Mouse (Mus musculus) forebrain, embryonic 16.5 days (tissue): ENCODE results near the gene Lypd3. TPM values are rescaled to one million over a fixed set of nuclear protein-coding genes. Genes with fewer than 3 reads are reported as not detected.

ENCODE experiments used
- ATAC-seq: fragments of 200-750 bp; cut with Nextera tagmentation; 2 replicates; pipeline ENCODE4 v1.8.0; 2017; ENCODE audit warnings: mild to moderate bottlenecking, moderate library complexity
- H3K27ac ChIP-seq: fragments of 300-500 bp; sonication (generic); 2 replicates; pipeline ENCODE4 v1.5.1; 2014; ENCODE audit warnings: low read length, control low read depth
- H3K27me3 ChIP-seq: fragments of 300-500 bp; sonication (generic); replicated peaks from 2 replicates; pipeline ENCODE4 v1.6.1; 2014; ENCODE audit warnings: low read length; ENCODE audit not compliant: control insufficient read depth, insufficient read depth
- H3K36me3 ChIP-seq: fragments of 300-500 bp; sonication (generic); 2 replicates; pipeline ENCODE4 v1.6.1; 2014; ENCODE audit not compliant: control insufficient read depth, insufficient read depth
- H3K4me1 ChIP-seq: fragments of 300-500 bp; sonication (generic); replicated peaks from 2 replicates; pipeline ENCODE4 v1.6.1; 2014; ENCODE audit warnings: low read length; ENCODE audit not compliant: control insufficient read depth, insufficient read depth
- H3K4me2 ChIP-seq: fragments of 300-500 bp; sonication (generic); 2 replicates; pipeline ENCODE4 v1.6.1; 2014; ENCODE audit warnings: mild to moderate bottlenecking, low read length, control low read depth
- H3K4me3 ChIP-seq: fragments of 300-500 bp; sonication (generic); replicated peaks from 2 replicates; pipeline ENCODE4 v1.5.1; 2014; ENCODE audit warnings: mild to moderate bottlenecking, low read length, control low read depth
- H3K9ac ChIP-seq: fragments of 300-500 bp; sonication (generic); replicated peaks from 2 replicates; pipeline ENCODE4 v1.6.1; 2014; ENCODE audit warnings: low read depth, low read length, control low read depth
- H3K9me3 ChIP-seq: fragments of 300-500 bp; sonication (generic); 2 replicates; pipeline ENCODE4 v1.6.1; 2016; ENCODE audit warnings: low read length; ENCODE audit not compliant: control insufficient read depth
- WGBS: fragments of 180-500 bp; shearing (Covaris S2); extraction: QIAGEN DNeasy Blood & Tissue Kit; methylation state at CpG from one replicate; pipeline ENCODE4 v1.1.7; 2014; 5-methylcytosine and 5-hydroxymethylcytosine counted together
- polyA plus RNA-seq: library from polyadenylated mRNA; unstranded; fragments of >200 nt; fragmentation: Nextera tagmentation; extraction: Ambion mirVana; gene quantifications from 2 replicates; pipeline ENCODE4 v1.2.1, GENCODE M21; 2015

Lypd3 gene
- polyA plus RNA-seq, 1 experiment from 2014 or later = 0.29 TPM

DNA sequence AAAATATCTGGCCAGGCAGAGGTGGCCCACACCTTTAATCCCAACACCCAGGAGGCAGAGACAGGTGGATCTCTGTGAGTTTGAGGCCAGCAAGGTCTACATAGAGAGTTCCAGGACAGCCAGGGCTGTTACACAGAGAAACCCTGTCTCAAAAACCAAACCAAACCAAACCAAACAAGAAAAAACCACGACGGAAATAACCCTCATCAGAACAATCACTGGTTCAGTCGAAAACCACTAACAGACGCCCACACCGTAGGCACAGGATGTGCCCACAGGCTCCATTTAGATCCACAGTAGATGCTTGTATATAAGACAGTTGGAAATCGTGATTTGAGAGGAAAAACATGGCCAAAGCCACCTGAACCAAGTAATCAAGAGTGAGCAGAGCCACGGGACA, 8.6 kb downstream of the Lypd3 start:
- H3K36me3 ChIP-seq = no peaks in the 10 kb centered on the region
- no peak overlapping the region for H3K4me2 ChIP-seq
- H3K4me3 ChIP-seq = no peak overlapping the region
- no peaks in the 10 kb centered on the region for H3K9me3 ChIP-seq
- no peak for ATAC-seq
- peaks cover 7% of the 10 kb centered on the region; the same call in 1 of the 2 replicates for H3K27me3 ChIP-seq
- H3K4me1 ChIP-seq = no peaks in the 10 kb centered on the region
- no peak overlapping the region for H3K9ac ChIP-seq
- WGBS = 76% methylated on average over 7 of the region's 7 CpGs
- H3K27ac ChIP-seq = no peak overlapping the region

DNA sequence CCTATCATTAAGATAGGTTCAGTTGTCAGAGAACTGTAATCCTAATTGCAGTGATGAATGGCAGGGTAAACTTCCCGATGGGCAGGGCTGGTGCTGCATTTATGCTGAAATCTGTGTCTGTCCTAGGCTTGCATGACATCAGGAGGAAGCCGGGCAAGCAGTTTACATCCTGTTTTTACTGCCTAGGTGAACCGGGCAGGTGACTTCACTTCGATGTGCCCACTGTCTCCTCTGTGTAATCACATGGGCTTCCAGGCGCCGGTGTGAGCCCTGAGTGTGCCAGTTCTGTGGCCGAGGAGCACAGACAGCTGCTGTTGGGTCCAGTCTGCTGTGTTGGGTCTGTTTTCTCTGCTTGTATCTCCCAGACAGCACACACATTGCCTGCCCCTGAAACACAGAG, 10.1 kb downstream of the Lypd3 start:
- H3K36me3 ChIP-seq = no peaks in the 10 kb centered on the region
- no peak overlapping the region for H3K27ac ChIP-seq
- no peaks in the 10 kb centered on the region for H3K27me3 ChIP-seq
- ATAC-seq = no peak
- WGBS = 81% methylated on average over 7 of the region's 7 CpGs
- H3K4me1 ChIP-seq = no peaks in the 10 kb centered on the region
- no peak overlapping the region for H3K4me3 ChIP-seq
- no peak overlapping the region for H3K4me2 ChIP-seq
- H3K9me3 ChIP-seq = no peaks in the 10 kb centered on the region
- no peak overlapping the region for H3K9ac ChIP-seq

DNA sequence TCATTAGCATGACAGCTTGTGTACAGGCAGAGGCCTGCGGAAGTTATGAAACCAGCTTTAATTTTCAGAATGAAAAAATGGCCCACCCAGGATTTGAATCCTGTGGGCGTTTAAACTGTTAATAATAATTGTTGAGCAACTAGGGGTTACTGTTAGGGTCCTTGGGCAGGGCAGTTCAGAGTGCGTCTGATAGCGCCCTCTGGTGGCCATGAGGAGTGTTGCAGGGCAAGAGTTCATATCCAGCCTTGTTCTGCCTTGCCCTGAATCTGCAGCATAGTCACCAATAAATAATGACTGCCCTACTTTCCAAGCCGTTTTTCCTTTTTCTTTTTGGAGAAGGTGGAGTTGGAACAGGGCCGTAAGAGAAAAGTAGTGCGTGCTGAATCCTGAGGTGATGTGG, 17.3 kb downstream of the Lypd3 start:
- Histone ChIP-seq H3K4me2 (no peak overlapping the region), H3K27me3 (no peaks in the 10 kb centered on the region), H3K27ac (no peak overlapping the region), H3K4me3 (no peak overlapping the region), H3K36me3 (no peaks in the 10 kb centered on the region), H3K9ac (no peak overlapping the region), H3K4me1 (no peaks in the 10 kb centered on the region), H3K9me3 (no peaks in the 10 kb centered on the region)
- ATAC-seq = no peak
- 23% methylated on average over 7 of the region's 7 CpGs for WGBS

DNA sequence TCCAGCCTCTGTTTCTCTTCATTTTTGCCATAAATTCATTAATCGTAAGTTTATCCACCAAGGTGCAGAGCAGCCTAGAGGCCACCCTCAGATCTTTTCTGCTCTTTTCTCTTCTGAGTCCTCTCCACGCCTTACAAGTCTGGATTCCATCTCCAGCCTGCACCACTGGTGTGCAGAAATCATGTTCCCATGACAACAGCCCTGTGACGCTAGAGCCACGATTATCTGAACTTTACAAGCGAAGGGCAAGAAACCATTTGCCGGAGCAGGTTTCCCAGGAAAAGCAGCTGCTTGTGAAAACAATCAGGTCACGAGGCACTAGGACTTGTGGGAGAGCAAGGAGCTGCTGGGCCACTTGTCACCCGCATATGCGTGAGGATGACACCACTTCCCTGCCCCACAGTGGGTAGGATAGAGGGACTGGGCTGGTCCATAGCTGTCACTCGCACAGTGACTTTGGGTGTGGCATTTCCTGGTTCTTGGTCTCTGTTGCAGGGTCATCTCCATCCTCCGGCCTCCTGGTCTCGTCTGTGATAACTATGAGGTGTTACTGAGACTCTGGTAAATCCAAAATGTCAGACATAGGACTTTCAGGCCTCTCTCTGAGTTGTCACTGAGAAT, 23.5 kb downstream of the Lypd3 start:
- no peaks in the 10 kb centered on the region for H3K4me1 ChIP-seq
- no peaks in the 10 kb centered on the region for H3K36me3 ChIP-seq
- 78% methylated on average over 12 of the region's 12 CpGs for WGBS
- no peak overlapping the region for H3K27ac ChIP-seq
- no peak for ATAC-seq
- H3K9ac ChIP-seq = no peak overlapping the region
- no peaks in the 10 kb centered on the region for H3K27me3 ChIP-seq
- no peak overlapping the region for H3K4me2 ChIP-seq
- no peaks in the 10 kb centered on the region for H3K9me3 ChIP-seq
- no peak overlapping the region for H3K4me3 ChIP-seq

DNA sequence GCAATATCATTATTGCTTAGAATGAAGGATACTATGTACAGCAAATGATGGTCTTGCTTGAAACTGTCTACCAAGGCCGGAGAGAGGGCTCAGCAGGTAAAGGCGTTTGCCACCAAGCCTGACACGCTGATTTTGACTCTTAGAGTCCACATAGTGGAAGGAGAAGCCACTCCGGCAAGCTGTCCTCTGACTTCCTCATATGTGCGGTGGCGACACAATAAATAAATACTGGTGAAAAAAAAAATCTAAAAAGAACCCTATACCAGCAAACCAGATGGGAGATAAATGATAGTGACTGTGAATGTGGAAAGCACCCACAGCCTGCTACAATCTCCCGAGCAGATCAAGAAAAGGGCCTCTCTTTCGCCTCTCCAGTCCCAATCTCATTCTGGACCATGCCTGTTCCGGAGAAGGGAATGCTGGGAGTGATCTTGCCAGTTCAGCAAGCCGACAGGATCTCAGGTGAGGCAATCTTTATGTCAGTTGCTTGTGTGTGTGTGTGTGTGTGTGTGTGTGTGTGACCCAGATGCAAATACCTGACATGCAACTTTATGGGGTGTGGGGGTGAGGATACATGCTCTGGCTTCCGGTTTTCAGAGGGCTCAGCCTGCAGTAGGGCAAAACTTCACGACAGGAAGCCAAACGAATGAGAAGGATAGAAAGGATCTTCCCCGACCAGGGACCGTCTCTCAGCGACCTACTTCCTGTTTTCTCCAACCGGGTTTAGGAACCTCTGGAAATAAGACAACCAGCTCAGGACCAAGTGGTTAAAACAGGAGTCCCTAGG, 25.0 kb downstream of the Lypd3 start:
- H3K4me3 ChIP-seq = no peak overlapping the region
- ATAC-seq = no peak
- WGBS = 77% methylated on average over 17 of the region's 17 CpGs
- no peak overlapping the region for H3K27ac ChIP-seq
- no peaks in the 10 kb centered on the region for H3K36me3 ChIP-seq
- H3K27me3 ChIP-seq = no peaks in the 10 kb centered on the region
- no peak overlapping the region for H3K9ac ChIP-seq
- H3K9me3 ChIP-seq = no peaks in the 10 kb centered on the region
- H3K4me2 ChIP-seq = no peak overlapping the region
- H3K4me1 ChIP-seq = no peaks in the 10 kb centered on the region

DNA sequence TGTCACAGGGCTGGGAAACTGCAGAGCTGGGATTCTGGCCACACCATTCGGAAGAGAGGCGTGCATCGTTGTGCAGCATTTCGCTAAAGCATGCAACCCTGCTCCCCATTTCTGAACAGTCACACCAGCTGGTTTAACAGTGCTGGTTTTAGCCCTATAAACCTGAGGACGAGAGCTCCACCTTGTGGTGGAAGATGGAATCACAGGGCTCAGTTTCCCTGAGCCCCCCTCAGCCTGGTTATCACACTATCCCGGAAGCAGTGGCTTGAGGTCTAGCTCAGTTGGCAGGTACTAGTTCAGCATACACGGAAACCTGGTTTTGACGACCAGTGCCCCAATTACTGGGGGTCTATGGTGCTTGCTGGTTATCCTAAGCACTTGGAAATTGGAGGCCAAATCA, 26.2 kb downstream of the Lypd3 start:
- ATAC-seq = peak; percentile 64
- H3K4me2 ChIP-seq = no peak overlapping the region
- H3K36me3 ChIP-seq = no peaks in the 10 kb centered on the region
- H3K9me3 ChIP-seq = no peaks in the 10 kb centered on the region
- no peak overlapping the region for H3K27ac ChIP-seq
- no peaks in the 10 kb centered on the region for H3K27me3 ChIP-seq
- WGBS = 14% methylated on average over 8 of the region's 8 CpGs
- no peaks in the 10 kb centered on the region for H3K4me1 ChIP-seq
- no peak overlapping the region for H3K4me3 ChIP-seq
- no peak overlapping the region for H3K9ac ChIP-seq

DNA sequence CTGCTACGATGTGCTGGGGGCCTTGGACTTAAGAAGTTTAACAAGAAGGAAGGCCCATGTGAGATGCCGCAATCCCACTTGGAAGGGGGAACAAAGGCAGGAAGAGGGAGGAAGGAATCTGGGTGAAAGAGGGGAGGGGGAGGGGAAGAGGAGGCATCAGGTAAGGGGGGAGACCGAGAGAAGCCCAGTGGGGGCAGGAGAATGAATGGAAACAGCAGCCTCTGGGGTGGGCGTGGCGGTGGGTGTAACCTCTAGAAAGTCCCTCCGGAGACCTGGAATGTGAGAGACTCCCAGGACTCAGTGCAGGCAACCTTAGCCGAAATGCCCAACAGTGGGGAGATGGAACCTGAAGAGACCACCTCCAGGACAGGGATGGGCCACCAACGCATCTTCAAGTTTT, 28.0 kb downstream of the Lypd3 start:
- H3K4me1 ChIP-seq = no peaks in the 10 kb centered on the region
- H3K4me2 ChIP-seq = no peak overlapping the region
- H3K27ac ChIP-seq = no peak overlapping the region
- 34% methylated on average over 8 of the region's 8 CpGs for WGBS
- no peak for ATAC-seq
- no peaks in the 10 kb centered on the region for H3K9me3 ChIP-seq
- no peak overlapping the region for H3K4me3 ChIP-seq
- no peaks in the 10 kb centered on the region for H3K36me3 ChIP-seq
- no peaks in the 10 kb centered on the region for H3K27me3 ChIP-seq
- H3K9ac ChIP-seq = no peak overlapping the region

DNA sequence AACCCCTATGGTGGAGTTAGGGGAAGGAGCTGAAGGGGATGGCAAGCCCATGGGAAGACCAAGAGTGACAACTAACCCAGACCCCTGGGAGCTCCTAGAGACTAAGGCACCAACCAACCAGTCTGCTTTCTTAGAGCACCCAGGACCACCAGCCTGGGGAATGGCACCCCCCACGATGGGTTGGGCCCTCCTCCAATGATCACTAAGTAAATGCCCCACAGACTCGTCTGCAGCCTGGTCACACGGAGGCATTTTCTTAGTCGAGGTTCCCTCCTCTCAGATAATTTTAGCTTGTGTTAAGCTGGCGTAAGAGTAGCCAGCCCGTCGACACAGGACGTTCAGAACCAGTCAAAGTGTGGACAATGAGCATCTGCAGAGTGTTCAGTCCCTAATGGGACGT, 28.6 kb downstream of the Lypd3 start:
- Histone ChIP-seq H3K4me3 (no peak overlapping the region), H3K27me3 (no peaks in the 10 kb centered on the region), H3K27ac (no peak overlapping the region), H3K9me3 (no peaks in the 10 kb centered on the region), H3K36me3 (no peaks in the 10 kb centered on the region), H3K4me2 (no peak overlapping the region), H3K4me1 (no peaks in the 10 kb centered on the region), H3K9ac (no peak overlapping the region)
- no peak for ATAC-seq
- WGBS = 80% methylated on average over 9 of the region's 9 CpGs

DNA sequence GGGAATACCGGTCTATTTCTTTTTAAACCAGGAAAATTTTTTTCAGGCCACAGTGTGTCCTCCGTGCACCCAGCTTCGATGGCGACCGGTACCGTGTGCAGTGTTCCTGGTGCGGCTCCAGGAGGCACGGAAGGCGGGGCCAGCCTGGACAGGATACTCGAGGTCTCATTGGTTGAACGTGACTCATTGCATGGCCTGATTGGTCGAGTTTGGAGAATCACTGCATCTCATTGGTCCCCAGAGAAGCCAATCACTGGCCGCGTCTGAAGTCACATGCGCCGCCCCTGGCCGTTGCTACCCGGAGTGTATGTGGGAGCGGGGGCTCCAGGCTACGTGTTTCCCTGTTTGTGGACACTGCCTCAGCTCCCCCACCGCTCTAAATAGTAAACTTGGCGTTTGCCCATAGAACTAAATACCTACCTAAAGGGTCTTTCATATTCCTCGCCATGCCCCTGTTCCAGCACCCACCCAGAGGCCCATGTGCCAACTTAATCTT, 35.6 kb downstream of the Lypd3 start:
- H3K4me3 ChIP-seq = no peak overlapping the region
- no peak overlapping the region for H3K9ac ChIP-seq
- no peaks in the 10 kb centered on the region for H3K4me1 ChIP-seq
- H3K4me2 ChIP-seq = no peak overlapping the region
- no peaks in the 10 kb centered on the region for H3K36me3 ChIP-seq
- WGBS = 89% methylated on average over 23 of the region's 23 CpGs
- no peak for ATAC-seq
- no peaks in the 10 kb centered on the region for H3K9me3 ChIP-seq
- H3K27me3 ChIP-seq = no peaks in the 10 kb centered on the region
- no peak overlapping the region for H3K27ac ChIP-seq
